Comparison of ENCODE assay signal across 8 mouse cellular contexts in genomic region chr7:71960453-71961230, GRCm38 (mm10).
DNase-seq lines count a peak whose midpoint lies in the region; ATAC-seq lines count a peak whose summit lies in the region.

No protein-coding gene starts in this region.

- H3K4me3 ChIP-seq in intestine, embryonic 14.5 days (ENCODE audit: low read depth, low read length), result peak overlapping the region; percentile 17; the same call in 1 of the 2 replicates
- H3K4me3 ChIP-seq in liver, embryonic 12.5 days, result no peak overlapping the region
- H3K4me3 ChIP-seq in midbrain, embryonic 16.5 days (ENCODE audit: low read depth, low read length), result peak overlapping the region; percentile 4; the same call in 1 of the 2 replicates

- no peaks in the 10 kb centered on the region for H3K9me3 ChIP-seq in intestine, embryonic 14.5 days (ENCODE audit: control insufficient read depth, low read length)
- no peaks in the 10 kb centered on the region for H3K9me3 ChIP-seq in liver, embryonic 12.5 days (replicated peaks)
- H3K9me3 ChIP-seq in midbrain, embryonic 16.5 days (replicated peaks; ENCODE audit: control insufficient read depth, low read length, poor library complexity, severe bottlenecking), result no peaks in the 10 kb centered on the region

- DNase-seq in spleen, postnatal 36 days (ENCODE audit: low spot score in 2 of 2), result peak; percentile 3 to 21
- DNase-seq in spleen, postnatal 14 days (ENCODE audit: low spot score in 2 of 2), result no peak
- peak; percentile 73 for DNase-seq in intestine, embryonic 14.5 days (ENCODE audit: low spot score)
- DNase-seq in yolk sac, embryonic 10.5 days (ENCODE audit: low spot score), result peak; percentile 78
- DNase-seq in adipocyte (ENCODE audit: low spot score), result no peak

- H3K9ac ChIP-seq in intestine, embryonic 14.5 days (ENCODE audit: low read length), result peak overlapping the region; percentile 21; the same call in 1 of the 2 replicates
- H3K9ac ChIP-seq in liver, embryonic 12.5 days, result no peak overlapping the region
- H3K9ac ChIP-seq in midbrain, embryonic 16.5 days (ENCODE audit: low read depth, low read length), result no peak overlapping the region

- peak; percentile 90 for ATAC-seq in granulocyte monocyte progenitor cell, adult 5-6 weeks (replicated peaks; ENCODE audit: poor library complexity, severe bottlenecking)
- ATAC-seq in intestine, embryonic 14.5 days (replicated peaks; ENCODE audit: low FRiP score, low TSS enrichment, low read depth), result peak; percentile 82
- peak; percentile 64 for ATAC-seq in liver, embryonic 12.5 days
- ATAC-seq in midbrain, embryonic 16.5 days, result peak; percentile 80

- H3K36me3 ChIP-seq in intestine, embryonic 14.5 days (ENCODE audit: control insufficient read depth, insufficient read depth, low read length), result no peaks in the 10 kb centered on the region
- no peaks in the 10 kb centered on the region for H3K36me3 ChIP-seq in liver, embryonic 12.5 days
- H3K36me3 ChIP-seq in midbrain, embryonic 16.5 days (ENCODE audit: control insufficient read depth, insufficient read depth, low read length), result no peaks in the 10 kb centered on the region

- peaks cover 4% of the 10 kb centered on the region; the same call in 1 of the 2 replicates for H3K4me1 ChIP-seq in intestine, embryonic 14.5 days (replicated peaks; ENCODE audit: control insufficient read depth, insufficient read depth, low read length)
- H3K4me1 ChIP-seq in liver, embryonic 12.5 days, result peaks cover 8% of the 10 kb centered on the region
- peaks cover 9% of the 10 kb centered on the region for H3K4me1 ChIP-seq in midbrain, embryonic 16.5 days (ENCODE audit: control insufficient read depth, insufficient read depth, low read length)

- 3% methylated on average over 11 of the region's 11 CpGs for WGBS in intestine, embryonic 14.5 days
- 3% methylated on average over 11 of the region's 11 CpGs for WGBS in liver, embryonic 12.5 days (ENCODE audit: insufficient replicate concordance)
- WGBS in midbrain, embryonic 16.5 days, result 2% methylated on average over 11 of the region's 11 CpGs

- H3K4me2 ChIP-seq in intestine, embryonic 14.5 days (ENCODE audit: low read length), result peak overlapping the region; percentile 53
- peak overlapping the region; percentile 30 for H3K4me2 ChIP-seq in liver, embryonic 12.5 days
- H3K4me2 ChIP-seq in midbrain, embryonic 16.5 days (ENCODE audit: low read length), result peak overlapping the region; percentile 38

- peak overlapping the region; percentile 73 for H3K27ac ChIP-seq in intestine, embryonic 14.5 days (ENCODE audit: low read depth)
- H3K27ac ChIP-seq in liver, embryonic 12.5 days, result 0 out of 2 replicates have a peak overlapping the region, but pooled peaks have one; percentile 25
- H3K27ac ChIP-seq in midbrain, embryonic 16.5 days (ENCODE audit: low read length), result no peak overlapping the region

- no peaks in the 10 kb centered on the region for H3K27me3 ChIP-seq in intestine, embryonic 14.5 days (replicated peaks; ENCODE audit: control insufficient read depth, insufficient read depth, low read length)
- H3K27me3 ChIP-seq in liver, embryonic 12.5 days (replicated peaks), result no peaks in the 10 kb centered on the region
- H3K27me3 ChIP-seq in midbrain, embryonic 16.5 days (ENCODE audit: control insufficient read depth, insufficient read depth, low read depth, low read length), result no peaks in the 10 kb centered on the region

Comparison
In these comparisons a context has a peak if more than half of its experiments do, and no peak if none do; other contexts are left out.
1. DNase-seq: peak in spleen, postnatal 36 days (2 of 2), intestine, embryonic 14.5 days (single experiment) and yolk sac, embryonic 10.5 days (single experiment); none in spleen, postnatal 14 days (0 of 2) and adipocyte (single experiment).
2. Peak in every context shown above with its lines, with median percentiles within 50 percentile points of each other: ATAC-seq and H3K4me2 ChIP-seq.